Mouse (Mus musculus): ENCODE measurements around the gene Sphkap.

Gene Sphkap

GRCm38 (mm10) chr1:83408021-83408464 is at the start of gene Sphkap:
Gene Sphkap (minus strand): TSS chr1:83408200.
- peak; percentile 4 to 43 for DNase-seq

GRCm38 (mm10) chr1:83451291-83451690 is 43.3 kb upstream of the Sphkap start:
- DNase-seq, result no peak

- no peak for DNase-seq
These were observed 32.4 kb upstream of the Sphkap start for GRCm38 (mm10) chr1:83440422-83440821.

- DNase-seq, result no peak
These were observed 25.9 kb upstream of the Sphkap start for GRCm38 (mm10) chr1:83433932-83434331.

- DNase-seq, result no peak
These were observed 21.9 kb upstream of the Sphkap start for GRCm38 (mm10) chr1:83429866-83430265.

GRCm38 (mm10) chr1:83407616-83408015 is 384 bp downstream of the Sphkap start:
- no peak for DNase-seq

- DNase-seq, result no peak
These were observed 984 bp downstream of the Sphkap start for GRCm38 (mm10) chr1:83406882-83407549.

GRCm38 (mm10) chr1:83401079-83401478 is 6.9 kb downstream of the Sphkap start:
- DNase-seq, result no peak

GRCm38 (mm10) chr1:83396284-83396683 is 11.7 kb downstream of the Sphkap start:
- DNase-seq, result no peak

GRCm38 (mm10) chr1:83395559-83395958 is 12.4 kb downstream of the Sphkap start:
- no peak for DNase-seq

- DNase-seq, result no peak
These were observed 18.6 kb downstream of the Sphkap start for GRCm38 (mm10) chr1:83389419-83389818.

- no peak for DNase-seq
These were observed 30.6 kb downstream of the Sphkap start for GRCm38 (mm10) chr1:83377404-83377803.

GRCm38 (mm10) chr1:83366456-83366855 is 41.5 kb downstream of the Sphkap start:
- no peak for DNase-seq

- DNase-seq, result no peak
These were observed 45.8 kb downstream of the Sphkap start for GRCm38 (mm10) chr1:83362168-83362567.

GRCm38 (mm10) chr1:83346453-83346852 is 61.5 kb downstream of the Sphkap start:
- no peak for DNase-seq

- no peak for DNase-seq
These were observed 62.4 kb downstream of the Sphkap start for GRCm38 (mm10) chr1:83345572-83345971.

GRCm38 (mm10) chr1:83345069-83345468 is 62.9 kb downstream of the Sphkap start:
- DNase-seq, result no peak

GRCm38 (mm10) chr1:83342726-83343250 is 65.2 kb downstream of the Sphkap start:
- DNase-seq, result no peak

- no peak for DNase-seq
These were observed 68.6 kb downstream of the Sphkap start for GRCm38 (mm10) chr1:83339358-83339757.

- no peak for DNase-seq
These were observed 91.1 kb downstream of the Sphkap start for GRCm38 (mm10) chr1:83316917-83317316.

GRCm38 (mm10) chr1:83315146-83315545 is 92.9 kb downstream of the Sphkap start:
- DNase-seq, result no peak

GRCm38 (mm10) chr1:83311607-83312295 is 96.2 kb downstream of the Sphkap start:
- no peak for DNase-seq

- no peak for DNase-seq
These were observed 110.6 kb downstream of the Sphkap start for GRCm38 (mm10) chr1:83297137-83298076.

Measured in kidney, postnatal 25 days (tissue).